In genomic region chr2:144160434-144160833, GRCm38 (mm10) we compare ENCODE assay signal across 9 mouse cellular contexts.
DNase-seq lines count a peak whose midpoint lies in the region; ATAC-seq lines count a peak whose summit lies in the region.
"Had no signal": no experiment of that assay in that cellular context is flagged by ENCODE, and none has a peak within 500 bp of the region (broad histone marks: within the 10 kb centered on the region; RNA-seq: fewer than 3 reads in every experiment).

No protein-coding gene starts in this region.

- no peaks in the 10 kb centered on the region for H3K27me3 ChIP-seq in forebrain, embryonic 16.5 days (replicated peaks; ENCODE audit: control insufficient read depth, insufficient read depth, low read length)
- H3K27me3 ChIP-seq in forebrain, embryonic 11.5 days (ENCODE audit: control insufficient read depth, insufficient read depth, low read length) = no peaks in the 10 kb centered on the region; the same call in 1 of the 2 replicates

- H3K4me3 ChIP-seq in forebrain, embryonic 16.5 days (replicated peaks; ENCODE audit: low read length) = no peak overlapping the region
- no peak overlapping the region for H3K4me3 ChIP-seq in forebrain, embryonic 11.5 days (ENCODE audit: low read depth, low read length)

- no peaks in the 10 kb centered on the region for H3K9me3 ChIP-seq in forebrain, embryonic 16.5 days (ENCODE audit: control insufficient read depth, low read length)
- no peaks in the 10 kb centered on the region for H3K9me3 ChIP-seq in forebrain, embryonic 11.5 days (ENCODE audit: control insufficient read depth, low read length)

- no peak for DNase-seq in forebrain, embryonic 11.5 days (ENCODE audit: low spot score)
- peak; percentile 27 for DNase-seq in right cerebral cortex, postnatal 14 days
- DNase-seq in right cerebral cortex, postnatal 25 days = no peak
- peak; percentile 75 for DNase-seq in heart, postnatal 4 days
- DNase-seq in skeletal muscle tissue, adult 2 months (ENCODE audit: low read depth, low spot score) = peak; percentile 66
- no peak for DNase-seq in B cell, adult 2 months
- no peak for DNase-seq in cerebellum, adult 11 months
- DNase-seq: thymus, postnatal 25 days had no signal

- no peaks in the 10 kb centered on the region for H3K36me3 ChIP-seq in forebrain, embryonic 16.5 days (ENCODE audit: control insufficient read depth, insufficient read depth)
- H3K36me3 ChIP-seq in forebrain, embryonic 11.5 days (ENCODE audit: control insufficient read depth, insufficient read depth, low read length) = no peaks in the 10 kb centered on the region

- no peak overlapping the region for H3K27ac ChIP-seq in forebrain, embryonic 16.5 days (ENCODE audit: low read length)
- H3K27ac ChIP-seq in forebrain, embryonic 11.5 days (ENCODE audit: low read depth, low read length) = no peak overlapping the region

- WGBS in forebrain, embryonic 16.5 days = 53% methylated on average over 10 of the region's 10 CpGs
- 65% methylated on average over 10 of the region's 10 CpGs for WGBS in forebrain, embryonic 11.5 days

- no peak overlapping the region for H3K4me2 ChIP-seq in forebrain, embryonic 16.5 days (ENCODE audit: low read length)
- H3K4me2 ChIP-seq in forebrain, embryonic 11.5 days (ENCODE audit: low read depth, low read length, severe bottlenecking) = no peak overlapping the region

- peaks cover 6% of the 10 kb centered on the region for H3K4me1 ChIP-seq in forebrain, embryonic 16.5 days (replicated peaks; ENCODE audit: control insufficient read depth, insufficient read depth, low read length)
- 0 out of 2 replicates have a peak, but pooled peaks cover 6% of the 10 kb centered on the region for H3K4me1 ChIP-seq in forebrain, embryonic 11.5 days (replicated peaks; ENCODE audit: control insufficient read depth, insufficient read depth, low read length)

- peak; percentile 11; the same call in 1 of the 2 replicates for ATAC-seq in forebrain, embryonic 16.5 days
- no peak for ATAC-seq in forebrain, embryonic 11.5 days (replicated peaks; ENCODE audit: low FRiP score)

- no peak overlapping the region for H3K9ac ChIP-seq in forebrain, embryonic 16.5 days (replicated peaks; ENCODE audit: low read depth, low read length)
- no peak overlapping the region for H3K9ac ChIP-seq in forebrain, embryonic 11.5 days (ENCODE audit: low read length)

Comparison
In these comparisons a context has a peak if more than half of its experiments do, and no peak if none do; other contexts are left out.
1. DNase-seq: peak in right cerebral cortex, postnatal 14 days (single experiment), heart, postnatal 4 days (single experiment) and skeletal muscle tissue, adult 2 months (single experiment); none in forebrain, embryonic 11.5 days (single experiment), right cerebral cortex, postnatal 25 days (single experiment), B cell, adult 2 months (0 of 2) and cerebellum, adult 11 months (single experiment).